Mouse (Mus musculus): ENCODE data around the gene Rab40b.

DNA sequence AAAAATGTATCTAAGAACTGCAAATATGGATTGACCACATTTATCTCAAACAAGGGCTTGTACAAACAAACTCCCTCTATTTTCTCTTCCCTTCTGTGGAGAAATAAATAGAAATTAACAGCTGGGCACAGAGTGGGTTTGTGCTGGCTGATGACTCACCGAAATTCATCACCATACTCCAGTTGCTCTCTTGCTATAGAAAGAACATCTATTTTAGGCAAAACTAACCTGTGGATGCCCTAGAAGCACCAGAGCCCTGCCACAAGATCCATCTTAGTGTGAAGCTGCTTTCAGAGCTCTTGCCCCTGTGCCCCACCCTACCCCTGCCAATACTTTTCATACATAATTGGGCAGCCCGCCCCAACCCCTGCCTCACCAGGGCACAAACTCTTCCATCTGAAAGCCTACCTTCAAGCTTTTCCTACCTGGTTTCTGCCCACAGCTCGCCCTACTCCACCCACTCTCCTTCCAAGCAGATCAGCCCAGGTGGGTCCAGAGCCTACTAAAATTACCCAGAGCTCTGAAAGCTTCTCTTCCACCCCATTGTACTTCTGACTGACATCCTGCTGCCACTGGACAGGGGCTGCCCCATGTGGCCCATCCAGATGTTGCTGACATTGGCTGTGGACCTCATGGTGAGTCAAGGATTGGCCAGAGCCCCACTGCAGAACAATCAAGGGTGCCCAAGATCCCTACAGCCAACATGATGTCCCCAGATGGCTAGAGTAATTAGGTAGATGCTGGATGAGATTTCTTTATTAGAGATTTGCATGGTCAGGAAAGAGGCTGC lies 19.5 kb upstream of the Rab40b start:
- TF ChIP-seq EP300 (optimal IDR thresholded peaks at IDR 0.05) = no peak
- no peak for TF ChIP-seq CTCF (IDR thresholded peaks at IDR 0.05; ENCODE audit: low read depth)
